Mouse (Mus musculus) G1E (cell line): ENCODE data around the gene Rimbp3. TPM values are rescaled to one million over a fixed set of nuclear protein-coding genes. Genes with fewer than 3 reads are reported as not detected.

ENCODE experiments used
- ATAC-seq: 2 replicates; pipeline ENCODE4 v1.8.0; 2016; ENCODE audit warnings: mild to moderate bottlenecking; ENCODE audit not compliant: insufficient number of reproducible peaks, poor library complexity, low FRiP score, severe bottlenecking; ENCODE audit errors: extremely low read depth
- DNase-seq: peaks from one replicate; pipeline ENCODE4 v3.0.0; 2012; ENCODE audit warnings: low spot score
- H3K27me3 ChIP-seq: 2 replicates; pipeline ENCODE4 v1.6.1; 2012; ENCODE audit warnings: mild to moderate bottlenecking, low read length, inconsistent platforms; ENCODE audit not compliant: insufficient read depth
- H3K36me3 ChIP-seq: replicated peaks from 2 replicates; pipeline ENCODE3; 2012; ENCODE audit warnings: mild to moderate bottlenecking, inconsistent platforms
- H3K4me1 ChIP-seq: 2 replicates; pipeline ENCODE4 v1.6.1; 2012; ENCODE audit warnings: low read depth, low read length, inconsistent platforms, mixed read lengths; ENCODE audit not compliant: insufficient read depth
- H3K4me3 ChIP-seq: 2 replicates; pipeline ENCODE4 v1.5.1; 2012; ENCODE audit warnings: low read depth, mild to moderate bottlenecking, inconsistent platforms, low read length, moderate library complexity, mixed read lengths
- H3K9me3 ChIP-seq: replicated peaks from 2 replicates; pipeline ENCODE4 v1.6.1; 2012; ENCODE audit warnings: inconsistent platforms
- CTCF ChIP-seq: IDR thresholded peaks from 2 replicates; pipeline ENCODE4 v1.5.1; 2012; ENCODE audit warnings: low read depth, low read length, inconsistent platforms, mixed read lengths
- GATA1 ChIP-seq: IDR thresholded peaks from 2 replicates; pipeline ENCODE4 v1.6.1; 2012; ENCODE audit warnings: borderline replicate concordance, low read length, inconsistent platforms, mixed read lengths
- GATA2 ChIP-seq: IDR thresholded peaks from 2 replicates; pipeline ENCODE4 v1.6.1; 2012; ENCODE audit warnings: low read depth, low read length, inconsistent platforms, borderline replicate concordance
- POLR2AphosphoS5 ChIP-seq: IDR thresholded peaks from 2 replicates; pipeline ENCODE4 v1.6.1; 2012; ENCODE audit warnings: low read depth, low read length, inconsistent platforms; ENCODE audit not compliant: insufficient replicate concordance
- TAL1 ChIP-seq: conservative IDR thresholded peaks from 2 replicates; pipeline ENCODE4 v1.6.1; 2012; ENCODE audit warnings: low read depth, low read length, inconsistent platforms, mixed read lengths
- polyA plus RNA-seq: library from polyadenylated mRNA; stranded (reverse); fragments of >175 nt; gene quantifications from 2 replicates; pipeline ENCODE4 v1.2.3, GENCODE M21; 2012
- total RNA-seq, 2 experiments: library from RNA; stranded (forward) in 1 of 2; stranded (reverse) in 1 of 2; fragments of 200-1000 nt in 1 of 2; fragments of >200 nt in 1 of 2; fragmentation: Nextera tagmentation in 1 of 2; gene quantifications; 2 replicates each; pipeline ENCODE4 v1.2.3; 2014 to 2017

The Rimbp3 gene
- total and polyA plus RNA-seq, 3 experiments: 1.6 to 5.6 (median 1.7) TPM

GRCm38 (mm10) chr16:17181382-17181781, 27.0 kb upstream of the Rimbp3 start:
- Histone ChIP-seq H3K4me1 (peaks cover 45% of the 10 kb centered on the region), H3K4me3 (no peak overlapping the region), H3K9me3 (no peaks in the 10 kb centered on the region), H3K36me3 (peaks cover 70% of the 10 kb centered on the region), H3K27me3 (no peaks in the 10 kb centered on the region)
- peak; percentile 29 for DNase-seq
- ATAC-seq: peak; percentile 63
- TF ChIP-seq GATA2: no peak
- TF ChIP-seq TAL1: no peak
- no peak for TF ChIP-seq GATA1
- TF ChIP-seq CTCF: no peak
- TF ChIP-seq POLR2AphosphoS5: no peak

GRCm38 (mm10) chr16:17182136-17182535, 26.3 kb upstream of the Rimbp3 start:
- ATAC-seq: no peak
- H3K4me3 ChIP-seq: no peak overlapping the region
- no peaks in the 10 kb centered on the region for H3K9me3 ChIP-seq
- peaks cover 72% of the 10 kb centered on the region for H3K36me3 ChIP-seq
- no peak for TF ChIP-seq TAL1
- TF ChIP-seq GATA2: no peak
- TF ChIP-seq CTCF: no peak
- TF ChIP-seq POLR2AphosphoS5: no peak
- TF ChIP-seq GATA1: no peak
- no peaks in the 10 kb centered on the region for H3K27me3 ChIP-seq
- DNase-seq: no peak
- H3K4me1 ChIP-seq: peaks cover 49% of the 10 kb centered on the region

- TF ChIP-seq CTCF: no peak
- TF ChIP-seq POLR2AphosphoS5: no peak
- no peak for TF ChIP-seq GATA1
- TF ChIP-seq GATA2: no peak
- no peak for TF ChIP-seq TAL1
- Histone ChIP-seq H3K27me3 (no peaks in the 10 kb centered on the region), H3K4me3 (no peak overlapping the region), H3K4me1 (peaks cover 45% of the 10 kb centered on the region), H3K36me3 (peaks cover 71% of the 10 kb centered on the region), H3K9me3 (no peaks in the 10 kb centered on the region)
- DNase-seq (no peak), ATAC-seq (no peak)
Measured at GRCm38 (mm10) chr16:17183003-17183402, 25.4 kb upstream of the Rimbp3 start.

GRCm38 (mm10) chr16:17185475-17185874, 22.9 kb upstream of the Rimbp3 start:
- Histone ChIP-seq H3K4me1 (peaks cover 44% of the 10 kb centered on the region), H3K27me3 (no peaks in the 10 kb centered on the region), H3K4me3 (no peak overlapping the region), H3K36me3 (peaks cover 71% of the 10 kb centered on the region), H3K9me3 (no peaks in the 10 kb centered on the region)
- TF ChIP-seq POLR2AphosphoS5 (no peak), GATA1 (no peak), TAL1 (no peak), GATA2 (no peak), CTCF (no peak)
- DNase-seq (no peak), ATAC-seq (no peak)

- DNase-seq: no peak
- TF ChIP-seq TAL1: no peak
- no peak for TF ChIP-seq GATA1
- TF ChIP-seq POLR2AphosphoS5: no peak
- TF ChIP-seq CTCF: no peak
- TF ChIP-seq GATA2: no peak
- H3K27me3 ChIP-seq: no peaks in the 10 kb centered on the region
- no peak for ATAC-seq
- H3K4me3 ChIP-seq: no peak overlapping the region
- peaks cover 68% of the 10 kb centered on the region for H3K36me3 ChIP-seq
- H3K4me1 ChIP-seq: peaks cover 50% of the 10 kb centered on the region
- no peaks in the 10 kb centered on the region for H3K9me3 ChIP-seq
Measured at GRCm38 (mm10) chr16:17193823-17194222, 14.6 kb upstream of the Rimbp3 start.

GRCm38 (mm10) chr16:17200121-17200952, 8.1 kb upstream of the Rimbp3 start:
- H3K36me3 ChIP-seq: peaks cover 27% of the 10 kb centered on the region
- H3K27me3 ChIP-seq: no peaks in the 10 kb centered on the region
- ATAC-seq (no peak), DNase-seq (no peak)
- peaks cover 44% of the 10 kb centered on the region for H3K4me1 ChIP-seq
- no peaks in the 10 kb centered on the region for H3K9me3 ChIP-seq
- peak overlapping the region; percentile 92 for H3K4me3 ChIP-seq
- TF ChIP-seq CTCF (no peak), TAL1 (no peak), GATA2 (no peak), GATA1 (no peak), POLR2AphosphoS5 (no peak)
